8 mouse cellular contexts compared by ENCODE assay signal in genomic region chr8:115159711-115160374, GRCm38 (mm10).
A peak's percentile ranks its signal among the peaks of the same experiment; 100 is the strongest.
DNase-seq lines count a peak whose midpoint lies in the region; ATAC-seq lines count a peak whose summit lies in the region.

No protein-coding gene starts in this region.

- no peak for ATAC-seq in erythroid progenitor cell, adult 5-6 weeks (replicated peaks; ENCODE audit: low FRiP score, poor library complexity, severe bottlenecking)

- intact Hi-C loops in heart, postnatal 10 days (cut with DNase I) = loop anchor here (10.0 kb wide), 2 partner anchors 385 to 545 kb away; partner anchors contain the start of gene Maf

- DNase-seq in MN1 (ENCODE audit: low spot score) = peak; percentile 31
- peak; percentile 25 to 67 for DNase-seq in adrenal gland, postnatal 36 days
- peak; percentile 21 for DNase-seq in fibroblast of lung, adult 2 months (ENCODE audit: low read depth)
- DNase-seq in heart, postnatal 10 days = peak; percentile 51 to 59
- peak; percentile 35 to 47 for DNase-seq in kidney, postnatal 25 days
- peak; percentile 62 for DNase-seq in lung, postnatal 10 days
- peak; percentile 67 for DNase-seq in retina, embryonic 14.5 days (ENCODE audit: low spot score)
